Mouse (Mus musculus): ENCODE data around the gene Lpgat1. TPM values are rescaled to one million over a fixed set of nuclear protein-coding genes. Genes with fewer than 3 reads are reported as not detected.

Gene Lpgat1
- polyA plus RNA-seq, 1 experiment from 2014 or later: 29.9 TPM

GRCm38 (mm10) chr1:191738726-191739125 is 21.1 kb downstream of the Lpgat1 start:
- WGBS: 76% methylated on average over 2 of the region's 2 CpGs
- H3K4me2 ChIP-seq: no peak overlapping the region
- no peak overlapping the region for H3K27ac ChIP-seq (replicated peaks)
- peaks cover 2% of the 10 kb centered on the region; the same call in 1 of the 2 replicates for H3K36me3 ChIP-seq
- H3K9me3 ChIP-seq: no peaks in the 10 kb centered on the region
- no peaks in the 10 kb centered on the region for H3K4me1 ChIP-seq (replicated peaks)
- H3K9ac ChIP-seq: no peak overlapping the region
- no peak for ATAC-seq (ENCODE audit: low read depth)
- H3K4me3 ChIP-seq: no peak overlapping the region
- H3K27me3 ChIP-seq: no peaks in the 10 kb centered on the region

DNA sequence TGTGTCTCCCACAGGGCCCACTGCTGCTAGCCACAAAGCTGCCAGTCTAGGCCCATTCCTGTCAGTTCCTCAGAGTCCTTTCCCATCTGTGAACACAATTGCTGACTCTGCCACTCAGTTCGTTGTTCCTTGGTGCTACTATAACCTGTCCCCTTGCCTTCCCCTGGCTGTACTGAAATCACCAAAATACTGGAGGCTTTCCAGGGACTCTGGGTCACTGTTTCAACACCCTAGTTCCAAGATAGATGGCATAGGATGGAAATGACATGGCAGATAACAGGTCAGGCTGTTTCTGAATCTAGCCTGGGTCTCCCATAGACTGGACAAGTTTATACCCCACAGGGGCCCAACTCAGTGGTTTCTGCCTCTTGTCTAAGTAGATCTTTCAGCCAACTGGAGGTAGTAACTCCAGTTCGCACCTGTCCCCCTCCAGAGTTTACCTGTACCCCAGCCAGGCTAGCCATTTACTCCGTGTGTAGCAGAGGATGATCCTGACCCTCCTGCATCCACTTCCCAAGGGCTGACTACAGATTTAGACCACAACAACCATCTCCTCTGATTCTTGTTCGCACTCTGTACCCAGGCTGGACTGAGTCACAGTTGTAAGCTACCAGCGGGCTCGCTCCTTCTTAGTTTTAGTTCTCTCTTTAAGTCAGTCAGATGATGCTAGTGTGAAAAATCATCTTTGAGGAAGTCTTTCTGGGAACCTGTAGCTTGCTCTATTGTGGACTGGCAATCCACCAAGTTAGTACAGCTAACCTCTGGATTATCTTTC is 23.1 kb downstream of the Lpgat1 start:
- ATAC-seq (ENCODE audit: low read depth): no peak
- H3K9me3 ChIP-seq: no peaks in the 10 kb centered on the region
- H3K4me3 ChIP-seq: no peak overlapping the region
- no peaks in the 10 kb centered on the region for H3K4me1 ChIP-seq (replicated peaks)
- H3K4me2 ChIP-seq: no peak overlapping the region
- H3K27me3 ChIP-seq: no peaks in the 10 kb centered on the region
- no peak overlapping the region for H3K27ac ChIP-seq (replicated peaks)
- H3K36me3 ChIP-seq: peaks cover 2% of the 10 kb centered on the region; the same call in 1 of the 2 replicates
- WGBS: 91% methylated on average over 6 of the region's 6 CpGs
- H3K9ac ChIP-seq: no peak overlapping the region

- Histone ChIP-seq H3K4me2 (no peak overlapping the region), H3K36me3 (peaks cover 5% of the 10 kb centered on the region; the same call in 1 of the 2 replicates), H3K4me1 (replicated peaks) (no peaks in the 10 kb centered on the region), H3K27me3 (no peaks in the 10 kb centered on the region), H3K4me3 (no peak overlapping the region), H3K9ac (no peak overlapping the region), H3K9me3 (no peaks in the 10 kb centered on the region), H3K27ac (replicated peaks) (no peak overlapping the region)
- no peak for ATAC-seq (ENCODE audit: low read depth)
- WGBS: 93% methylated on average over 4 of the region's 4 CpGs
These were observed 24.0 kb downstream of the Lpgat1 start for GRCm38 (mm10) chr1:191741635-191742034.

DNA sequence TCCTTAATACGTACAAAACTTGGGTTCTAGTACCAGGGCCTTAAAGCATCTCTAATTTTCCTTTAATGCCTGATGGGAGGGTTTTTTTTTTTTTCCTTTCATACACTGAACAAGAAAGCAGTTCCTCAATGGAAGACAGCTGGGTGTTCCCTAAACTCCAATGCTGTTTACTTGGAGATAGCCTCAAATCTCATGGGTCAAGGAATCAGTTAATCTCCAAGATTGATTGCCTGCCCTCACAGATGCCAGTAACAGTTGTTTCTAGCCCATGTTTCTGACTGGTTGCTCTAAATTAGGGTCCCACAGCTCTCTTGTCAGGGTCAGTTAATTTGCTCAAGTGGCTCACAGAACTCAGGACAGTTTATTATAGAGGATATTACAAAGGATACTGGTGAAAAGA is 30.8 kb downstream of the Lpgat1 start:
- Histone ChIP-seq H3K4me3 (no peak overlapping the region), H3K9me3 (no peaks in the 10 kb centered on the region), H3K36me3 (peaks cover 25% of the 10 kb centered on the region), H3K27me3 (no peaks in the 10 kb centered on the region), H3K4me1 (replicated peaks) (0 out of 2 replicates have a peak, but pooled peaks cover 8% of the 10 kb centered on the region), H3K4me2 (no peak overlapping the region), H3K27ac (replicated peaks) (no peak overlapping the region), H3K9ac (no peak overlapping the region)
- WGBS: 14% methylated on average over 1 of the region's 1 CpGs
- ATAC-seq (ENCODE audit: low read depth): no peak

GRCm38 (mm10) chr1:191756520-191757199 is 39.0 kb downstream of the Lpgat1 start:
- Histone ChIP-seq H3K36me3 (peaks cover 60% of the 10 kb centered on the region), H3K4me2 (no peak overlapping the region), H3K4me1 (replicated peaks) (no peaks in the 10 kb centered on the region), H3K4me3 (no peak overlapping the region), H3K27me3 (no peaks in the 10 kb centered on the region), H3K9me3 (no peaks in the 10 kb centered on the region), H3K27ac (replicated peaks) (no peak overlapping the region), H3K9ac (no peak overlapping the region)
- ATAC-seq (ENCODE audit: low read depth): no peak
- 93% methylated on average over 3 of the region's 3 CpGs for WGBS

GRCm38 (mm10) chr1:191774106-191774505 is 56.5 kb downstream of the Lpgat1 start:
- Histone ChIP-seq H3K27ac (replicated peaks) (no peak overlapping the region), H3K27me3 (no peaks in the 10 kb centered on the region), H3K4me3 (no peak overlapping the region), H3K4me2 (no peak overlapping the region), H3K4me1 (replicated peaks) (no peaks in the 10 kb centered on the region), H3K9ac (no peak overlapping the region), H3K36me3 (peaks cover 65% of the 10 kb centered on the region), H3K9me3 (no peaks in the 10 kb centered on the region)
- WGBS: 83% methylated on average over 5 of the region's 5 CpGs
- no peak for ATAC-seq (ENCODE audit: low read depth)

GRCm38 (mm10) chr1:191775116-191775515 is 57.5 kb downstream of the Lpgat1 start:
- H3K27ac ChIP-seq (replicated peaks): no peak overlapping the region
- no peaks in the 10 kb centered on the region for H3K4me1 ChIP-seq (replicated peaks)
- H3K4me2 ChIP-seq: no peak overlapping the region
- no peak for ATAC-seq (ENCODE audit: low read depth)
- 89% methylated on average over 8 of the region's 8 CpGs for whole genome bisulfite sequencing
- peaks cover 74% of the 10 kb centered on the region for H3K36me3 ChIP-seq
- H3K4me3 ChIP-seq: no peak overlapping the region
- no peaks in the 10 kb centered on the region for H3K9me3 ChIP-seq
- H3K27me3 ChIP-seq: no peaks in the 10 kb centered on the region
- no peak overlapping the region for H3K9ac ChIP-seq

- Histone ChIP-seq H3K27ac (replicated peaks) (no peak overlapping the region), H3K4me3 (no peak overlapping the region), H3K9me3 (no peaks in the 10 kb centered on the region), H3K27me3 (no peaks in the 10 kb centered on the region), H3K4me2 (no peak overlapping the region), H3K9ac (no peak overlapping the region), H3K4me1 (replicated peaks) (no peaks in the 10 kb centered on the region), H3K36me3 (peaks cover 76% of the 10 kb centered on the region)
- ATAC-seq (ENCODE audit: low read depth): no peak
- 92% methylated on average over 8 of the region's 8 CpGs for WGBS
These were observed 59.9 kb downstream of the Lpgat1 start for GRCm38 (mm10) chr1:191777521-191777920.

DNA sequence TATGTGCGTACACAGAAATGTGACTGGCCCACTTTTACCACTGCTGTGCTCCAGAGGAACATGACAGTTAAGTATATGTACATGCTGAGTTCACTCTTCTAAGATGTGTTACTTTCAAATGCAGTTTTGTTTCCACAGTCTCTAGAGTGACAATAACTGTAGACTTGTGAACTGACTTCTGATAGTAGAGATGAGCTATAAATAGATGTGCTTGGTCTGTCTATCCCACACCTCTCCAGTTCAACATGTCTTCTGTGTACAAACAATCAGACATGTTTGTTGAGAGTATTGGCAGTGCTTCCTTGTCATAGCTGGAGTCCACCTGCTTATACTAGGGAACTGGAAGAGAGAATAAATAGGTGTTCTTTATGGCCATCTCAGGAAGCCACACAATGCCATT is 62.8 kb downstream of the Lpgat1 start:
- ATAC-seq (ENCODE audit: low read depth): no peak
- WGBS: 91% methylated on average over 1 of the region's 1 CpGs
- H3K36me3 ChIP-seq: peaks cover 52% of the 10 kb centered on the region

GRCm38 (mm10) chr1:191785108-191785507 is 67.5 kb downstream of the Lpgat1 start:
- 61% methylated on average over 11 of the region's 11 CpGs for WGBS
- 0 out of 2 replicates have a peak, but pooled peaks cover 6% of the 10 kb centered on the region for H3K9me3 ChIP-seq

More for the DNA sequence above, 62.8 kb downstream of the Lpgat1 start:
- H3K27ac ChIP-seq (replicated peaks): no peak overlapping the region
- no peaks in the 10 kb centered on the region for H3K9me3 ChIP-seq
- no peak overlapping the region for H3K4me2 ChIP-seq
- no peak overlapping the region for H3K9ac ChIP-seq
- no peaks in the 10 kb centered on the region for H3K27me3 ChIP-seq
- H3K4me1 ChIP-seq (replicated peaks): no peaks in the 10 kb centered on the region
- no peak overlapping the region for H3K4me3 ChIP-seq

GRCm38 (mm10) chr1:191786255-191786654 is 68.6 kb downstream of the Lpgat1 start:
- Histone ChIP-seq H3K9me3 (0 out of 2 replicates have a peak, but pooled peaks cover 6% of the 10 kb centered on the region), H3K36me3 (no peaks in the 10 kb centered on the region), H3K27ac (replicated peaks) (no peak overlapping the region), H3K27me3 (no peaks in the 10 kb centered on the region), H3K9ac (no peak overlapping the region), H3K4me3 (no peak overlapping the region), H3K4me2 (no peak overlapping the region), H3K4me1 (replicated peaks) (no peaks in the 10 kb centered on the region)
- no peak for ATAC-seq (ENCODE audit: low read depth)
- WGBS: 75% methylated on average over 6 of the region's 6 CpGs

More at GRCm38 (mm10) chr1:191785108-191785507, 67.5 kb downstream of the Lpgat1 start:
- Histone ChIP-seq H3K4me1 (replicated peaks) (no peaks in the 10 kb centered on the region), H3K9ac (no peak overlapping the region), H3K36me3 (peaks cover 10% of the 10 kb centered on the region), H3K27me3 (no peaks in the 10 kb centered on the region), H3K4me2 (no peak overlapping the region), H3K4me3 (no peak overlapping the region), H3K27ac (replicated peaks) (no peak overlapping the region)
- ATAC-seq (ENCODE audit: low read depth): no peak

GRCm38 (mm10) chr1:191787379-191787778 is 69.7 kb downstream of the Lpgat1 start:
- H3K27ac ChIP-seq (replicated peaks): no peak overlapping the region
- H3K9ac ChIP-seq: no peak overlapping the region
- no peaks in the 10 kb centered on the region for H3K27me3 ChIP-seq
- H3K4me2 ChIP-seq: no peak overlapping the region
- no peak for ATAC-seq (ENCODE audit: low read depth)
- H3K9me3 ChIP-seq: 0 out of 2 replicates have a peak, but pooled peaks cover 6% of the 10 kb centered on the region
- H3K4me1 ChIP-seq (replicated peaks): no peaks in the 10 kb centered on the region
- H3K4me3 ChIP-seq: no peak overlapping the region
- WGBS: 42% methylated on average over 4 of the region's 4 CpGs
- H3K36me3 ChIP-seq: no peaks in the 10 kb centered on the region
